Mouse (Mus musculus) embryonic facial prominence, embryonic 12.5 days (tissue): ENCODE measurements around the gene Gcdh. TPM values are rescaled to one million over a fixed set of nuclear protein-coding genes. Genes with fewer than 3 reads are reported as not detected.
A peak's percentile ranks its signal among the peaks of the same experiment; 100 is the strongest.

Experiments
- ATAC-seq: fragments of 200-750 bp; cut with Nextera tagmentation; 2 replicates; pipeline ENCODE4 v1.8.0; 2017; ENCODE audit not compliant: insufficient number of reproducible peaks, insufficient read depth, low FRiP score, low TSS enrichment
- H3K27ac ChIP-seq: fragments of 300-500 bp; sonication (generic); 2 replicates; pipeline ENCODE4 v1.5.1; 2016; ENCODE audit warnings: mild to moderate bottlenecking
- H3K27me3 ChIP-seq: fragments of 300-500 bp; sonication (generic); 2 replicates; pipeline ENCODE4 v1.6.1; 2016; ENCODE audit warnings: mild to moderate bottlenecking, moderate library complexity
- H3K36me3 ChIP-seq: fragments of 300-500 bp; sonication (generic); 2 replicates; pipeline ENCODE4 v1.6.1; 2016; ENCODE audit warnings: mild to moderate bottlenecking
- H3K4me1 ChIP-seq: fragments of 300-500 bp; sonication (generic); 2 replicates; pipeline ENCODE4 v1.6.1; 2016
- H3K4me2 ChIP-seq: fragments of 300-500 bp; sonication (generic); replicated peaks from 2 replicates; pipeline ENCODE4 v1.6.1; 2016; ENCODE audit warnings: mild to moderate bottlenecking, moderate library complexity
- H3K4me3 ChIP-seq: fragments of 300-500 bp; sonication (generic); 2 replicates; pipeline ENCODE4 v1.5.1; 2016; ENCODE audit warnings: mild to moderate bottlenecking
- H3K9ac ChIP-seq: fragments of 300-500 bp; sonication (generic); 2 replicates; pipeline ENCODE4 v1.6.1; 2016; ENCODE audit warnings: mild to moderate bottlenecking, moderate library complexity
- H3K9me3 ChIP-seq: fragments of 300-500 bp; sonication (generic); 2 replicates; pipeline ENCODE4 v1.6.1; 2016; ENCODE audit warnings: mild to moderate bottlenecking, moderate library complexity
- WGBS: fragments of 180-500 bp; shearing (Covaris S2); methylation state at CpG from one replicate; pipeline ENCODE4 v1.1.7; 2016; 5-methylcytosine and 5-hydroxymethylcytosine counted together
- microRNA-seq: library from miRNA; unstranded; fragments of <30 nt; microRNA quantifications from one replicate; pipeline ENCODE4, GENCODE M21; 2017
- polyA plus RNA-seq: library from polyadenylated mRNA; unstranded; fragments of >200 nt; fragmentation: Nextera tagmentation; extraction: Ambion mirVana; gene quantifications from 2 replicates; pipeline ENCODE4 v1.2.1, GENCODE M21; 2016

The Gcdh gene
- polyA plus RNA-seq, 1 experiment from 2014 or later, result 45.2 TPM

DNA sequence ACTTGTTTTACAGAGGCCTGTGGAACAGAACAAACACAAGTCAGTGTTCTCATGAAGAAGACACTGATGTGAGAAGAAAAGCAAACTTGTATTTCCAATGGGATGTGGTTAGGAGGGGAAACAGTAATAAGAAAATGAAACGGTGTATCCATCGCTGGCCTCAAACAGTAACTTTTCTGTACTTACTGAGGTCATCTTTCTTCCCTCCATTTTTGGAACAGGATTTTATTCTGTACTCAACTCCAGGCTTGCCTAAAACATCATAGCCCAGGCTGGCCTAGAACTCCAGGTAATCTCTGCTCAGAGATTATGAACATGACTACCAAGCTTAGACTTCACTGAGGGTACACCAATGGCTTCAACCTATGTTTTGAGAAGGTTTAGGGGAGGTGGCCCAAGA is 54.3 kb downstream of the Gcdh start:
- Histone ChIP-seq H3K4me1 (peaks cover 43% of the 10 kb centered on the region), H3K9ac (peak overlapping the region; percentile 85; the same call in 1 of the 2 replicates)

GRCm38 (mm10) chr8:84838513-84838912 is 55.2 kb downstream of the Gcdh start:
- Histone ChIP-seq H3K4me3 (no peak overlapping the region), H3K36me3 (peaks cover 78% of the 10 kb centered on the region), H3K9ac (no peak overlapping the region)

More for the DNA sequence above, 54.3 kb downstream of the Gcdh start:
- ATAC-seq, result no peak
- H3K4me3 ChIP-seq, result peak overlapping the region; percentile 88
- no peak overlapping the region for H3K27ac ChIP-seq
- peak overlapping the region; percentile 67 for H3K4me2 ChIP-seq
- H3K27me3 ChIP-seq, result no peaks in the 10 kb centered on the region
- H3K36me3 ChIP-seq, result peaks cover 78% of the 10 kb centered on the region
- WGBS, result 94% methylated on average over 2 of the region's 2 CpGs
- no peaks in the 10 kb centered on the region for H3K9me3 ChIP-seq

DNA sequence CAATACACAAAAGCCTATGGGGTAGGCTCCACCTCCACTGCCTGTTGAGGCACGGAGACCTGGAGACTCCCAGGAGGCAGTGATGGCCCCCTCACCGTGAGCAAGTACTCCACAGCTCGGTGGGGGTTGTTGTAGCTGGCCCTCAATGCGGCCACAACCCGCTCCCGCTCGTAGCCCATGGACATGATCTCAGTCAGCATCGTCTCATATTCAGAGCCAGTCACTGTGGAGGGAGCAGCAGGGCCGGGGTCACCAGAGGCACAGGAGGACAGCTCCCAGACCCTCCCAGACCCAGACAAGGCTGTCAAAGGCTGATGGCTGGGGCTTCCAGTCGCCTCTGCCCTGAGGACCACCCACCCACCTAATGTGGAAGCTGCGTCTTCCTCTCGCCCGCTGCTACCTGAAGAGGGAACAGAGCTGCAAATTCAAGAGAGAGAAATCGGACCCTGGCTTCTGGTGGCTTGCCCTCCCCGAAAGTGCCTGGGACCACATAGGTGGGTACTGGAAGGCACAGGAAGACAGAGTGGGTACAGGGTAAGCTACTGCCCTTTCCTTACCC is 55.7 kb downstream of the Gcdh start:
- no peak overlapping the region for H3K4me3 ChIP-seq
- peak overlapping the region; percentile 79; the same call in 1 of the 2 replicates for H3K27ac ChIP-seq
- no peak overlapping the region for H3K4me2 ChIP-seq
- H3K9ac ChIP-seq, result peak overlapping the region; percentile 6; the same call in 1 of the 2 replicates
- no peaks in the 10 kb centered on the region for H3K27me3 ChIP-seq
- 77% methylated on average over 15 of the region's 15 CpGs for WGBS
- no peaks in the 10 kb centered on the region for H3K9me3 ChIP-seq
- peaks cover 73% of the 10 kb centered on the region for H3K36me3 ChIP-seq
- ATAC-seq, result no peak
- peaks cover 32% of the 10 kb centered on the region for H3K4me1 ChIP-seq

More at GRCm38 (mm10) chr8:84838513-84838912, 55.2 kb downstream of the Gcdh start:
- WGBS, result 88% methylated on average over 5 of the region's 5 CpGs
- Histone ChIP-seq H3K4me2 (no peak overlapping the region), H3K27ac (no peak overlapping the region), H3K4me1 (peaks cover 35% of the 10 kb centered on the region), H3K27me3 (no peaks in the 10 kb centered on the region), H3K9me3 (no peaks in the 10 kb centered on the region)
- no peak for ATAC-seq

GRCm38 (mm10) chr8:84837149-84837911 is 56.4 kb downstream of the Gcdh start:
- 0 out of 2 replicates have a peak overlapping the region, but pooled peaks have one; percentile 9 for H3K4me2 ChIP-seq
- peak overlapping the region; percentile 79 for H3K27ac ChIP-seq
- H3K36me3 ChIP-seq, result peaks cover 66% of the 10 kb centered on the region
- no peak overlapping the region for H3K4me3 ChIP-seq
- H3K27me3 ChIP-seq, result no peaks in the 10 kb centered on the region
- 38% methylated on average over 8 of the region's 8 CpGs for WGBS
- H3K4me1 ChIP-seq, result peaks cover 33% of the 10 kb centered on the region
- peak overlapping the region; percentile 6; the same call in 1 of the 2 replicates for H3K9ac ChIP-seq
- ATAC-seq, result no peak
- no peaks in the 10 kb centered on the region for H3K9me3 ChIP-seq

Small RNA genes within 50 kb of the gene (microRNA-seq; reads per million reads assigned to microRNA genes)
- not detected for gene Gm24197
- gene Mir7069, result 3.6 reads per million, percentile 16 among the genes with 10 or more reads in this experiment

Other genes with a start within 250 kb of the Gcdh start
- gene Ier2, start 231.1 kb downstream of the Gcdh start, polyA plus RNA-seq, result 94.5 and 97.0 TPM in 2 replicates
- gene Trmt1, start 207.6 kb downstream of the Gcdh start, polyA plus RNA-seq, result 71.2 and 73.6 TPM in 2 replicates
- 19.4 and 20.8 TPM in 2 replicates for gene Nacc1, start 206.1 kb downstream of the Gcdh start, polyA plus RNA-seq
- gene Lyl1, start 192.5 kb downstream of the Gcdh start, polyA plus RNA-seq, result 4.9 and 5.0 TPM in 2 replicates
- gene G430095P16Rik, start 170.9 kb downstream of the Gcdh start, polyA plus RNA-seq, result 7.1 and 7.4 TPM in 2 replicates
- gene Nfix, start 93.6 kb downstream of the Gcdh start, polyA plus RNA-seq, result 18.4 and 21.2 TPM in 2 replicates
- 5.3 and 5.5 TPM in 2 replicates for gene Dand5, start 71.1 kb downstream of the Gcdh start, polyA plus RNA-seq
- 46.7 and 46.8 TPM in 2 replicates for gene Gadd45gip1, start 62.4 kb downstream of the Gcdh start, polyA plus RNA-seq
- gene Rad23a, start 53.3 kb downstream of the Gcdh start, polyA plus RNA-seq, result 96.0 TPM in 2 replicates
- 919 and 944 TPM in 2 replicates for gene Calr, start 47.0 kb downstream of the Gcdh start, polyA plus RNA-seq
- 106 and 108 TPM in 2 replicates for gene Farsa, start 36.9 kb downstream of the Gcdh start, polyA plus RNA-seq
- 84.1 and 91.7 TPM in 2 replicates for gene Syce2, start 21.8 kb downstream of the Gcdh start, polyA plus RNA-seq
- 4.7 and 5.4 TPM in 2 replicates for gene Klf1, start 8.0 kb upstream of the Gcdh start, polyA plus RNA-seq
- gene Dnase2a, start 14.6 kb upstream of the Gcdh start, polyA plus RNA-seq, result 14.8 and 15.4 TPM in 2 replicates
- 5.3 and 5.7 TPM in 2 replicates for gene Mast1, start 43.4 kb upstream of the Gcdh start, polyA plus RNA-seq
- 0.50 and 0.52 TPM in 2 replicates for gene Rtbdn, start 53.1 kb upstream of the Gcdh start, polyA plus RNA-seq
- gene Gm49661, start 75.5 kb upstream of the Gcdh start, polyA plus RNA-seq, result not detected in 2 replicates
- 1,038 and 1,130 TPM in 2 replicates for gene Prdx2, start 75.7 kb upstream of the Gcdh start, polyA plus RNA-seq
- 104 and 115 TPM in 2 replicates for gene Rnaseh2a, start 75.8 kb upstream of the Gcdh start, polyA plus RNA-seq
- 8.0 and 9.0 TPM in 2 replicates for gene Junb, start 84.8 kb upstream of the Gcdh start, polyA plus RNA-seq
- gene Hook2, start 96.7 kb upstream of the Gcdh start, polyA plus RNA-seq, result 20.6 TPM in 2 replicates
- 0.08 TPM in 1 of 2 replicates, not detected in the other for gene Best2, start 120.6 kb upstream of the Gcdh start, polyA plus RNA-seq
- 125 and 132 TPM in 2 replicates for gene Asna1, start 131.4 kb upstream of the Gcdh start, polyA plus RNA-seq
- 160 and 176 TPM in 2 replicates for gene Trir, start 132.9 kb upstream of the Gcdh start, polyA plus RNA-seq
- 31.7 and 33.3 TPM in 2 replicates for gene Tnpo2, start 143.0 kb upstream of the Gcdh start, polyA plus RNA-seq
- 32.8 and 35.8 TPM in 2 replicates for gene Fbxw9, start 166.1 kb upstream of the Gcdh start, polyA plus RNA-seq
- gene Gm5741, start 174.1 kb upstream of the Gcdh start, polyA plus RNA-seq, result 0.90 TPM in 1 of 2 replicates, not detected in the other
- 66.8 and 67.9 TPM in 2 replicates for gene Dhps, start 177.8 kb upstream of the Gcdh start, polyA plus RNA-seq
- 118 and 128 TPM in 2 replicates for gene Wdr83os, start 186.8 kb upstream of the Gcdh start, polyA plus RNA-seq
- gene Wdr83, start 187.4 kb upstream of the Gcdh start, polyA plus RNA-seq, result 48.9 and 49.1 TPM in 2 replicates
- 25.9 and 27.6 TPM in 2 replicates for gene Man2b1, start 189.3 kb upstream of the Gcdh start, polyA plus RNA-seq
- 2.3 and 3.2 TPM in 2 replicates for gene Zfp791, start 229.2 kb upstream of the Gcdh start, polyA plus RNA-seq